Mouse (Mus musculus) heart, postnatal 0 days (tissue): ENCODE measurements around the gene Rara.

ENCODE experiments used
- CTCF ChIP-seq: IDR thresholded peaks from 2 replicates; pipeline ENCODE4 v1.5.1; 2016; ENCODE audit warnings: antibody characterized with exemption, control low read depth, low read depth
- EP300 ChIP-seq: IDR thresholded peaks from 2 replicates; pipeline ENCODE4 v1.6.1; 2016; ENCODE audit warnings: antibody characterized with exemption, low read depth

- no peak for TF ChIP-seq CTCF
- no peak for TF ChIP-seq EP300
Observed at GRCm38 (mm10) chr11:98938701-98939083, 11.1 kb downstream of the Rara start.
